Mouse (Mus musculus): ENCODE measurements at regions not wholly inside any gene's neighbourhood (a gene's known extent, or its start where the extent isn't known, plus 50 kb on each side); places are given as distances from the start of the nearest gene placed in this dataset.

DNA sequence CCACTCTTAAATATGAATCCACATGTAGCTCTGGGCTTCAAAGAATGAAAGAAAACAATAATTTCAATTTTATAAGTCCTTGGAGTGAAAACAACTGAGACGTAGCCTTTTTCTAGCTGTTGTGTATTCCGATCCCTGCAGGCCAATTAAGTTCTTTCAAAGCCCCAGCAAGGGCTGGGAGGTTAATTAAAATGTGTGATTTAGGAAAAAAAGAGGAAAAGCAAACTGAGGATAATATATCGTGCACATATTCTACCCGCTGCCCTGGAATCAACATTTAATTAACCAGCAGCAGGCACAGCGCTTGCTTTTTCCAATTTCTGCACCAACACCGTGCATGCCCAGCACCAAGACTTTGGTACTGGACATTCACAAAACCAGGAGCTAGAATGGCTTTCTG, 167.0 kb downstream of the Nectin3 start:
- in situ Hi-C loops (cut with MboI, MseI) = no loop called here

DNA sequence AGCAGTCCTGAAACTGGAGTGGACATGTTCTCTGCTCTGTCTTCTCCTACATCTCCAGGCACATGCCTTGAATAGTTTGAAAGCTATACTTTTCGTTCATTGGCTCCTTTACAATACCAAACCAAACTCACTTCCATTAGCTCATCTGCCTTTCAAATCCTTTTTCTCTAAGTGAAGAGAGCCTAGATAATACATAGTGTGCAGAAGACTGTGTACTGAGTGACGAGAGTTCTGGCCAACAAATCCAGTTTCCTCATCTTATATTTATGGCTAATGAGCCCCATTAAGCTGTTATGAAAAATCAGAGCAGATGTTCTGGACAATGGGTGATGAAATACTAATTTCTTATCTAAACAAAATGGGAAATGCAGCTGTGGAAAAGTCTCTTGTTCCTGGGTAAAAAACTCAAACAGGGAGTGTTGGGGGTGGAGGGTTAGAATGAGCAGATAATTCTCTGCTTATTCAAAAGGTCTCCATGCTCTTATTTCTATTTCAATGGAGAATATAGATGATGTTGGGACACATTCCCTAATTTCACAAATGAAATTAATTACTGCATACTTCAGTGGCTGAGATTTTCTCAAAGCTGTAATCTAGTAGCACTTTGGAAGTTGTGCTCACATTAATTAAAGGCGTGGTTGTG, 144.3 kb upstream of the Gm4737 start:
- in situ Hi-C loops (cut with MboI, MseI) = no loop called here

DNA sequence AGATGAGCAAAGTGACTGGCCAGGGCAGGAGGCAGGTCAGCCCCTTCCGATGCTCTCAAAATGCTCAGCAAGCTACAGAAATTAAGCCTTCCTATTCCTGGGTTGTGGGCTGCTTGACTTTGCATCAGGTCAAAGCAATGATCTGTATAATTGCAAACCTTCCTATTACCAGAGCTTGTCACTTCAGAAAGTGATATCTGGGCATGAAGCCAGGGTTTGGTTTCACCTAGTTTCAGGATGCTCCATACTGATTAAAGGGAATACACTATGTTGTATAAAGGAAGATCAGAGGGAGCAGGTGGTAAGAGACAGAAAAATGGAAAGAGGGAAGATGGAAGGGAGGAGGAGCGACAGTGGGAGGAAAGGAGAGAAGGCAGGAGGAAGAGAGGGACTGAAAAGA, 142.3 kb upstream of the Gm4737 start:
- in situ Hi-C loops (cut with MboI, MseI) = no loop called here

DNA sequence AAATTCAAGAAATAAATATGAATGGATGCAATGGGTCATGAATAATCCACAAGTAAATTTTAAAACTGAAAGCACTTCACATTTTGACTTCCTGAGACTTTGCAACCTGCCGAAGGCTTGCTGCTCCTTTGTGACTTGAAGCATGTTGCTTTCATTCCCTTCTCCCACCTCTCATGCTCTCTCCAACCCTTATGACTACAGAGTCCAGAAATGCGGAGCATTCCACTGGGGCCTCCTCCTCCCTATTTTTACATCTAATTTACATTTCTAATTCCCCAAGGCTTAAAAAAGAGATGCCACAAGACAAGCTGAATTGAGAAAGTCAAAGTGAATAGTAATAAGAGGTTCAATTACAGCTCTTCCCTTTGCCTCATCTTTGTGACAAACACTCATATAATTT, 141.5 kb upstream of the Gm4737 start:
- in situ Hi-C loops (cut with MboI, MseI) = no loop called here

DNA sequence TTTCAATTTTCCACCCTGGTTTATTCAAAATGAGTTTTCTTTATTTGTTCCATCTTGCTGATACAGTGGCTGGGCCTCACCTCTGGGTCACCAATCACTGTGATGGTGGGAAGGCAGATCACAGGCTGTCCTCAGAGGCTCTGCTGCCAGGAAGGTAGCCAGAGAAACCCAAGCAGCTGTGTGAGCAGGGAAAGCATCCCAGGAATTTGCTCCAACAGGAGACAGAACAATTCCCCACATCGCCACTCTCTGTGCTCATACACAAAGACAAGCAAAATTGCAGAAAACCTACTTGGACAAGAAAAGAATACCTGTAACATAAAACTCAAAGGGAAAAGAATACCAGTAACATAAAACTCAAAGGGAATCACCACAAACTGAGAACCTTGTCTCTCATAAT, 139.0 kb upstream of the Gm4737 start:
- in situ Hi-C loops (cut with MboI, MseI) = no loop called here

DNA sequence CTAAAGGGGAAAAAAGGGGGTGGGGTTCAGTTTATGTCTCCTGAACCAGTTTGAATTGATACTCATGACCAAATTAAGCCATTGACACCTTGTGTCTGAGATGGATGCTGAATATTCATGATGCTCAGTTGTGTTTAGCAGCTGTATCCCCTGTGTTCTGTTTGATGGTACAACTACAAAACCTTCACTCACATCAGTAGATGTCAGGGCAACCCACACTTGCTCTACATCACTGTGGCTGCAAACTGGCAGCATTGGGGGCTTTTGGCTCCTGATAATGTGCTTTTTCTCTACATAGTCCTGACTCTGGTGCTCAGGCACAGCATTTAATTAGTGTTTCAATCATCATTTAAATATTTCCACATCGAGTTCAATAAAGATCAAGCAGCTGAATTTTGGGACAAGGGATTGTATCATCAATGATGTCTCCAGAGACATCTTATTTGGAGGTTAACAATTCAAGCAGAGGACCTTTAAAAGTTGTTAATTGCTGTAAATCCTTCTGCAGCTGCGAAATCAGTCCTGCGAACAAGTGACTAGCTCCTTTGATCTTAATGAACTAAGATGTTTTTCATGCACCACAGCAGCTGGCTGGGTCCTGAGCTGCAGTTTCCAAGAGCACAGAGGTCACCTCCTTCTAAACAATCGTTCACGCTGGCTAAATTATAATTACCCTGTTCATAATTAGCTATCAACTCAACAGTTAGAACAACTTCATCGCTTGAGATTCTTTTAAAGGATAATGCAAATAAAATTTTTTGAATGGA, 136.4 kb upstream of the Gm4737 start:
- in situ Hi-C loops (cut with MboI, MseI) = no loop called here

GRCm38 (mm10) chr16:46290199-46290598, 135.3 kb upstream of the Gm4737 start:
- in situ Hi-C loops (cut with MboI, MseI) = no loop called here

GRCm38 (mm10) chr16:46267533-46267932, 112.7 kb upstream of the Gm4737 start:
- in situ Hi-C loops (cut with MboI, MseI) = no loop called here

DNA sequence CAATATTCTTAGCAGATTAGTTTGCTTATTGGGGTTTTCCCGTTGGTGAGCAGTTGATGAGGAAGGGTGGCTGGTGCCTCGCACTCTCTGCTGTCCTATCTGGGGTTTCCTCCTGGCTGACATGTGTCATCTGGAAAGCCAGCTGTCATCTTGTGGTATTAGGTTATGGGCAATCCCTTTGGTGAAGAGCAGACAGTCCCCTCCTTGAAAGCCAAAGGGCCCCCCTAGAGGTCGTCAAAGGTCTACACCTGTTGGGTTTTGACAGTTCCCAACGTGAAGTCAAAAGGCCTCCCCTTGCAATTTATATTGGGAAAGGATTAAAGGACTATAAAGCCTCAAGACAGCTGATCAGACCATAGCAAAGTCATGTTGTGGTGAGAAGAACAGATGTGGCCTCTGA, 96.8 kb upstream of the Gm4737 start:
- in situ Hi-C loops (cut with MboI, MseI) = no loop called here

DNA sequence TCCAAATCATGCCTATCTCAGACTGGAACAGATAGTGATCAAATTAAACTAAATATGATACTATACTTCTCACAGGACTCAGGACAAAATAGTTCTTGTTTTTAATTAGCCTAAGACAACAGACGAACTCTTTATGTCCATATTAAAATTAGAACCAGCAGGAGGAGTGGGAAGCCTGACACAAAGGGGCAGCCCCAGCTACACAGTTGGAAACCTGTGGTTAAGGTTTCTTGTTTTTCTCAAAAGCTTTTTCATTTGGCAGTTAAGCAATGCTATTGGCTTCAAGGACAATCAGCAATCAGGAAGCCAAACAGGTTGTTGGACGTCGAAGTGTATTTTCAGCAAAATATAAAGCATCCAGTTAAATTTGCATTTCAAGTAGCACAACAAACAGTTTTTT, 96.1 kb upstream of the Gm4737 start:
- in situ Hi-C loops (cut with MboI, MseI) = no loop called here

DNA sequence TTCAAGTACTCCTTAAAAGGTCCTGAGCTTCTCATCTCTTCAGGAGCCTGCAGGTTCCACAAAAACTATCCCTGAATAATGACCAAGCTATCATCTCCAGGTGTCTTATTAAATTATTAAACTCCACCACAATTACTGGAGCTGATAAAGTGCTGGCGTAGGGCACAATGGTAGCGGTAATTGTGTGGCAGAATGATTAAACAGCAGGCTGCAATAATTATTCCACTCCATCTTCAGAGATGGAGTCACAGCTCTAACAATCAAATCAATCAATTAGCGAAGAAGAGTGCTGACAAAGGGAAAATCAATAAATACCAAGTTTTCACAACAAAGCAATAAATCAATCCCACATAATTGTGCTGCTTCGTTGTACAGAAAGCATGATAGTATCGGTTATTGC, 90.7 kb upstream of the Gm4737 start:
- in situ Hi-C loops (cut with MboI, MseI) = no loop called here

DNA sequence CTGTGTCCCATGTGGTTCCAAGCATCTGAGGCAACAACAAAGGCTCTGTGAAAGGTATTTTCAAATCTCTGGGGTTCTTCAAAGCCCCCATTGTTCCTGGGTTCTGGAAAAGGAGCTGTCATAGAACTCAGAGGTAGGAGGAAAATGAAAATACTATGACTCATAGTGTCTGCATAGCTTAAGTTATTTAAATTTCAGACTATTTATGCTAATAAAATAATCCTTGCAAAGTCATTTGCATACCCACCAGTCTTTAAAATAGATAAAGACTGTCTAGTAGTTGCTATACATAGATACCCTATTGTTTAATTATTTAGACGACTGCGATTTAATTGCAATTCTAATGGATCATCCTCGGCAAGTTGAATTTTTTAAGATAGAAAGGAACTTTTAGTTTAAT, 73.9 kb upstream of the Gm4737 start:
- in situ Hi-C loops (cut with MboI, MseI) = no loop called here

DNA sequence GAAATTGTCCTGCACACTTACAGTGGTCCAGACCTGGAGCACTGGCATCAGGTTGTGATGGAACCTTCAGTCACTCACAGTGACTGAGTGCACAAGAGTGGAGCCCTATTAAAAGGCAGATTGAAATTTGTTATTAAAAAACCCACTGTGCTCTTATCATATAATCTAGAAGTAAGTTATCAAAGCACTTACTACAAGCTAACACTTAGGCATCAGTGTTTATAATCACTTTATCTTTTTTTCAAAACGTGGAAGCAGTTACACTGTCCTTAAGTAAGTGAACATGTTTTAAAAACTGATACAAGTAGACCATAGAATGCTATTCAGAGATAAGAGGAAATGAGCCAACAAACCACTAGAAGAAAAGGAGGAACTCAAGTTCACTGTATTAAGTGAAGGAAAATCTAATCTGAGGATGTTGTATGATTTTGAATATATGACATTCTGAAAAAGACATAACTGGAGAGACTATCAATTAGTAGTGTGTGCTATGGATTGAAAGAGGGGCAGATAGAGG, 68.3 kb upstream of the Gm4737 start:
- in situ Hi-C loops (cut with MboI, MseI) = no loop called here

GRCm38 (mm10) chr16:46212504-46212903, 57.6 kb upstream of the Gm4737 start:
- in situ Hi-C loops (cut with MboI, MseI) = no loop called here

DNA sequence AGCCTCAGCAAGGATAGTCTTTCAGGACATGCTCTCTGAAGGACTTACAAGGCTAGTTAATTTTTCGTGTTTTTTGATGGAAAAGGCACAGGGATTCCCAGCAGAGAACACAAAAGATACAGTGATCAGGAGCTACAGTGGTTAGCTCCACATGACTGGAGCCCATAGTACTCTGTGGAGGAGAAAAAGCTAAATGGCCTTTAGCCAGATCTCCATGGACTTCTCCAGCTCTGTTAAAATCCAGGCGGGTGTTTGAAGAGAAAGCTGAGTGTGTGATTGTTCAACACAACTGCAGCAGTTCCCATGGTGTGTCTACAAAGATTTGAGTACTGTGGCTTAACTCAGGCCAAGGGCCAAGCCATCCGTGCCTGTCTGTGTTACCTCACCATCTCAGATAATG, 57.0 kb upstream of the Gm4737 start:
- in situ Hi-C loops (cut with MboI, MseI) = no loop called here

DNA sequence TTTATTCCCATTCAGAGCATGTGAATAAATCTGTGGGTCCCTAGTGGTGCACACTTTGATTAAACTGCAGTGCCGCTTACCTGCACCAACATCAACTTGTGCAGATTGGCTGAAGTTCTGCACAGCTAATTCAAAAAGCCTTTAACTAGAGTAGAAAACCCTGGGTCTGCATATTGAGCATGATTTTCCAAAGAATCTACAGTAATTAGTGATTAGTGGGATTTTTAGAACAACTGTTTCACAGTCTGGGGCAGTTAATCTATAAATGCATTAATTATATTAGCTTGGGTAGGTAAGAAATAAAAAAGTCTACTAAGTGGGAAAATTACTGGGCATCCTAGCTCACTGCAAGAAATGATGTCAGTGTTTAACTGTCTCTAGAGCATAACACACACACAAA, 50.2 kb upstream of the Gm4737 start:
- in situ Hi-C loops (cut with MboI, MseI) = loop anchor here (10.0 kb wide), 1 partner anchor 1610 kb away; no protein-coding TSS in a partner anchor
